Mouse (Mus musculus) neural tube, embryonic 11.5 days (tissue): ENCODE measurements around the gene Fam205c. TPM values are rescaled to one million over a fixed set of nuclear protein-coding genes. Genes with fewer than 3 reads are reported as not detected.

Source experiments
- ATAC-seq: fragments of 200-750 bp; cut with Nextera tagmentation; 2 replicates; pipeline ENCODE4 v1.8.0; 2017; ENCODE audit warnings: moderate number of reproducible peaks, mild to moderate bottlenecking, moderate TSS enrichment, moderate library complexity; ENCODE audit not compliant: insufficient read depth, low FRiP score, low TSS enrichment
- DNase-seq: peaks from one replicate; pipeline ENCODE4 v3.0.0-alpha.2; 2015; ENCODE audit warnings: low spot score
- H3K27ac ChIP-seq: fragments of 300-500 bp; sonication (generic); 2 replicates; pipeline ENCODE4 v1.5.1; 2014; ENCODE audit warnings: low read depth, mild to moderate bottlenecking, low read length
- H3K27me3 ChIP-seq: fragments of 300-500 bp; sonication (generic); 2 replicates; pipeline ENCODE4 v1.6.1; 2014; ENCODE audit warnings: mild to moderate bottlenecking, low read length, mixed read lengths; ENCODE audit not compliant: control insufficient read depth, insufficient read depth
- H3K36me3 ChIP-seq: fragments of 300-500 bp; sonication (generic); 2 replicates; pipeline ENCODE4 v1.6.1; 2014; ENCODE audit warnings: mild to moderate bottlenecking, low read length, moderate library complexity, mixed read lengths; ENCODE audit not compliant: control insufficient read depth, insufficient read depth
- H3K4me1 ChIP-seq: fragments of 300-500 bp; sonication (generic); 2 replicates; pipeline ENCODE4 v1.6.1; 2014; ENCODE audit warnings: low read length, mixed read lengths; ENCODE audit not compliant: control insufficient read depth, insufficient read depth
- H3K4me2 ChIP-seq: fragments of 300-500 bp; sonication (generic); 2 replicates; pipeline ENCODE4 v1.6.1; 2014; ENCODE audit warnings: low read depth, mild to moderate bottlenecking, moderate library complexity
- H3K4me3 ChIP-seq: fragments of 300-500 bp; sonication (generic); 2 replicates; pipeline ENCODE4 v1.5.1; 2014; ENCODE audit warnings: low read depth, low read length
- H3K9ac ChIP-seq: fragments of 300-500 bp; sonication (generic); 2 replicates; pipeline ENCODE4 v1.6.1; 2014; ENCODE audit warnings: mild to moderate bottlenecking, low read length
- H3K9me3 ChIP-seq: fragments of 300-500 bp; sonication (generic); 2 replicates; pipeline ENCODE4 v1.6.1; 2016; ENCODE audit warnings: low read length; ENCODE audit not compliant: control insufficient read depth
- WGBS: fragments of 180-500 bp; shearing (Covaris S2); extraction: QIAGEN DNeasy Blood & Tissue Kit; methylation state at CpG from one replicate; pipeline ENCODE4 v1.1.7; 2014; 5-methylcytosine and 5-hydroxymethylcytosine counted together
- polyA plus RNA-seq: library from polyadenylated mRNA; unstranded; fragments of >200 nt; fragmentation: Nextera tagmentation; extraction: Ambion mirVana; gene quantifications from 2 replicates; pipeline ENCODE4 v1.2.1, GENCODE M21; 2014

The Fam205c gene
- polyA plus RNA-seq, 1 experiment from 2014 or later, result 1.4 TPM

GRCm38 (mm10) chr4:42891176-42891575 lies 17.1 kb upstream of the Fam205c start:
- 65% methylated on average over 7 of the region's 7 CpGs for WGBS
- Histone ChIP-seq H3K9me3 (no peaks in the 10 kb centered on the region), H3K4me1 (no peaks in the 10 kb centered on the region), H3K36me3 (no peaks in the 10 kb centered on the region), H3K27ac (no peak overlapping the region), H3K4me3 (no peak overlapping the region), H3K9ac (no peak overlapping the region), H3K27me3 (no peaks in the 10 kb centered on the region), H3K4me2 (no peak overlapping the region)
- DNase-seq, result no peak
- ATAC-seq, result no peak

GRCm38 (mm10) chr4:42888806-42889205 lies 14.8 kb upstream of the Fam205c start:
- no peaks in the 10 kb centered on the region for H3K27me3 ChIP-seq
- H3K9me3 ChIP-seq, result no peaks in the 10 kb centered on the region
- WGBS, result 96% methylated on average over 6 of the region's 6 CpGs
- ATAC-seq (no peak), DNase-seq (no peak)
- no peak overlapping the region for H3K9ac ChIP-seq
- H3K4me2 ChIP-seq, result no peak overlapping the region
- no peak overlapping the region for H3K27ac ChIP-seq
- no peak overlapping the region for H3K4me3 ChIP-seq
- no peaks in the 10 kb centered on the region for H3K4me1 ChIP-seq
- no peaks in the 10 kb centered on the region for H3K36me3 ChIP-seq

DNA sequence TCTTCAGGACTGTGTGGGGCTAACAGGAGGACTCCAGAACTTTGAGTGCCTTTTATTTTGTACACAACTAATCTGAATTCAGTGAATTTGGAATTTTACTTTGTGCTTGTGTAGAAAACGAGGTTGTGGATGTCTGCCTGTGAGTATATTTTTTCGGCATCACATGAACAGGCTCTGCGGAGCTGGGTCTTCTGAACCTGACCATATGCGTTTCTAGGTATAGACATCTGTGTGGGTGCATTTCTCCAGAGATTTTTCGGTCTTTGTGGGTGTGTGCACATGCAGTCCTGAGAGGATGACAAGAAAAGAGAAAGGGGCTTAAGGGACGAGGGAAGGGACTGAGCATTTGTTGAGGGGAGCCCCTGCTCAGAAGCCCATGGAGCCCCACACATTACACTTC lies 12.9 kb upstream of the Fam205c start:
- no peaks in the 10 kb centered on the region for H3K9me3 ChIP-seq
- ATAC-seq, result no peak
- H3K27me3 ChIP-seq, result no peaks in the 10 kb centered on the region
- H3K9ac ChIP-seq, result no peak overlapping the region
- H3K27ac ChIP-seq, result no peak overlapping the region
- no peak for DNase-seq
- no peaks in the 10 kb centered on the region for H3K4me1 ChIP-seq
- no peak overlapping the region for H3K4me3 ChIP-seq
- H3K4me2 ChIP-seq, result no peak overlapping the region
- 89% methylated on average over 6 of the region's 6 CpGs for WGBS
- no peaks in the 10 kb centered on the region for H3K36me3 ChIP-seq

GRCm38 (mm10) chr4:42880677-42880948 lies 6.6 kb upstream of the Fam205c start:
- H3K4me2 ChIP-seq, result no peak overlapping the region
- no peaks in the 10 kb centered on the region for H3K9me3 ChIP-seq
- no peak overlapping the region for H3K27ac ChIP-seq
- H3K9ac ChIP-seq, result no peak overlapping the region
- H3K27me3 ChIP-seq, result no peaks in the 10 kb centered on the region
- H3K4me1 ChIP-seq, result no peaks in the 10 kb centered on the region
- DNase-seq (no peak), ATAC-seq (no peak)
- no peak overlapping the region for H3K4me3 ChIP-seq
- 50% methylated on average over 1 of the region's 1 CpGs for WGBS
- H3K36me3 ChIP-seq, result no peaks in the 10 kb centered on the region

DNA sequence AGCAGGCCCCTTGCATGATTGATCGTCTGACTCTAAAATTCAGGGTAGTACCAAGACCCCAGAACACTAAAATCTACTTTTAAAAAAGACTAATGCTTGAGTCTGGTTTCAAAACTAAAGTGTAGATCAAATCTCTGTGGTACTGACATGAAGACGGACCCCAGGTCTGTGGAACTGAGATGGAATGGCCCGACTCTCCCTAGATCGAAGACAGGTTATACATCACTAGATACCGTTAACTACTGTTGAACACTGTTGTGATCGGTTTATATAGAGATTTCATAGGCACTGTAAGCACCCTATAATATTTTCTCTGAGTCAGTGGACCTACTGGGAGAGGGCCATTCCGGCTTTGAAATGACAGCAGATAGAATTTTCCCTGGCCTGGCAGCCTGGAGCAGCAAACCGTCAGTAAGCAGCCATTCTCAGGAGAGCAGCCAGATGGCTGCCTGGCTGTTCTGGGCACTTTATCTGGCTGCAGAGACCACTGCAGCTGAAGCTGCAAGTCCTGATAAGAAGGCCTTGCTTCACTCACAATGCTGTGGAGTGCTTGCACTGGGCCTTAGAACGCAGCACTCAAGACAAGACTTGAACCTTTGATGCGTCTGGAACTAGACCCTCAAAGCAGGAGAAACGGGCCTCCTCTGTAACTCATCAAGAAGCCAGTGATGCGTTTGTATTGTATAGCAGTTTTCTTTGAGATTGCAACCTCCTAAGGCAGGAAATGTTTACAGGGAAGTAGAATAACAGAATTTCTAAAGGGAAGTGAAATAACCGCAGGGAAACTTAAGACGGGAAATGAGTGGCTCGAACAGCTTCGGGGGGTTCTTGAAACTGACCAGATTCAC lies 6.0 kb upstream of the Fam205c start:
- no peak overlapping the region for H3K4me2 ChIP-seq
- DNase-seq (no peak), ATAC-seq (no peak)

DNA sequence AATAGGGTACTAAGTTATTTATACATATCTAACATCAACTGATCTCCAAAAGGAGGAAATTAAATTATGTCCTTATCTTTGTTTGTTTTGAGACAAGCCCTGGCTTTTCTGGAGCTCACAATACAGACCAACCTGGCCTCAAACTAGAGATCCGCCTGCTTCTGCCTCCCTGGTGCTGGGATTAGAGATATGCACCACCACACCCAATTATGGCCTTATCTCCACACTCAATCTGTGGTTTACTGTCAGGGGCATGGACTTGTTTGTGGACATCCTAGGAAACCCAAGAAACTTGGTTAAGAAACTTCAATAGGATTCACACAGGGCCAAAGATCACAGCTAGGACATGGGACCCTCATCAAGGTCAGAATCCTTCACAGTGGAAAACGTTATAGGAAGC lies 3.6 kb upstream of the Fam205c start:
- no peak for DNase-seq
- Histone ChIP-seq H3K9me3 (no peaks in the 10 kb centered on the region), H3K4me2 (no peak overlapping the region), H3K9ac (no peak overlapping the region), H3K4me1 (no peaks in the 10 kb centered on the region), H3K36me3 (no peaks in the 10 kb centered on the region), H3K4me3 (no peak overlapping the region), H3K27me3 (no peaks in the 10 kb centered on the region), H3K27ac (no peak overlapping the region)
- WGBS, result 91% methylated on average over 2 of the region's 2 CpGs
- ATAC-seq, result no peak

More for the DNA sequence above, 6.0 kb upstream of the Fam205c start:
- H3K27ac ChIP-seq, result no peak overlapping the region
- no peak overlapping the region for H3K4me3 ChIP-seq
- no peaks in the 10 kb centered on the region for H3K27me3 ChIP-seq
- no peaks in the 10 kb centered on the region for H3K9me3 ChIP-seq
- H3K36me3 ChIP-seq, result no peaks in the 10 kb centered on the region
- H3K9ac ChIP-seq, result no peak overlapping the region
- no peaks in the 10 kb centered on the region for H3K4me1 ChIP-seq
- WGBS, result 83% methylated on average over 16 of the region's 16 CpGs

- no peak overlapping the region for H3K4me2 ChIP-seq
- no peak overlapping the region for H3K9ac ChIP-seq
- no peak overlapping the region for H3K27ac ChIP-seq
- H3K4me3 ChIP-seq, result no peak overlapping the region
- peak; percentile 67; the same call in 1 of the 2 replicates for ATAC-seq
- no peaks in the 10 kb centered on the region for H3K9me3 ChIP-seq
- WGBS, result 39% methylated on average over 5 of the region's 5 CpGs
- H3K27me3 ChIP-seq, result no peaks in the 10 kb centered on the region
- peak; percentile 62 for DNase-seq
- no peaks in the 10 kb centered on the region for H3K4me1 ChIP-seq
- H3K36me3 ChIP-seq, result no peaks in the 10 kb centered on the region
Observed at GRCm38 (mm10) chr4:42876586-42877291, 2.7 kb upstream of the Fam205c start.

DNA sequence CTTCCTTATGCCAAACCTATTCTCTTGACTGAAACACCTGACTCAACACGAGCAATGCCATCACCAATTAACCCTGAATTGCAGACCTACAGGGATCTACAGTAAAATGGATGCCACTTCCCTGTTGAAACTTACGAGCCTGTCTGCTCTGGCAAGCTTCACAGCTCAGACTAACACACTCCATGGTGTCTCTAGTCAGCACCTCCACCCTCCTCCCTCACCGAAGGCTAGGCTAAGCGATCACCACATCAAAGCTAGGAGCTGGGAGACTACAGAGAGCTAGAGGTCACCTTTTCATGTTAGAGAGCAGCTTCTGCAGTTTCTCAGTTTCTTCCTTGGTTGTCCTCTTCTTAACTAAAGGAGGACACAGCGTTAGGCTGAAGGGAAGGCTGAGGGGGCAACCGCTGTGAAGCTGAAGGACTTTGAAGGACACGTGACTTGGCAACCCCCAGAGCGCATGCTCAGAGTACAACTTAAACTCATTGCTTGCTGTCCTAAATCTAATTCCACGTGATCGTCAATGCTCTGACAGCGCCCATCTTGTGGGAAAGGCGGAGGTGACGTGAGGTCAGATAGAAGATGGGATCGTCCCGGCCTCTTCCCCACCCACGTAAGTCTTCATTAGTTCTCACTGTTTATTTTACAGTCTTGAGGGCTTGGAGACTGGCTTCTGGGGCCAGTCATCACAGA lies 1.1 kb downstream of the Fam205c start:
- H3K4me2 ChIP-seq, result no peak overlapping the region
- no peaks in the 10 kb centered on the region for H3K4me1 ChIP-seq
- H3K36me3 ChIP-seq, result no peaks in the 10 kb centered on the region
- ATAC-seq (no peak), DNase-seq (no peak)
- no peaks in the 10 kb centered on the region for H3K27me3 ChIP-seq
- 81% methylated on average over 16 of the region's 16 CpGs for whole genome bisulfite sequencing
- H3K27ac ChIP-seq, result no peak overlapping the region
- no peak overlapping the region for H3K9ac ChIP-seq
- no peak overlapping the region for H3K4me3 ChIP-seq
- H3K9me3 ChIP-seq, result no peaks in the 10 kb centered on the region
